Mouse (Mus musculus) lung, adult 2 months (tissue): ENCODE results near the gene Cnbd2.
A peak's percentile ranks its signal among the peaks of the same experiment; 100 is the strongest.

Experiments
- CTCF ChIP-seq: fragments of 200-500 bp; IDR thresholded peaks from 2 replicates; pipeline ENCODE4 v1.5.1; 2011; ENCODE audit warnings: mild to moderate bottlenecking, low read length, control low read depth; ENCODE audit not compliant: insufficient read depth
- POLR2A ChIP-seq: fragments of 200-500 bp; IDR thresholded peaks from 2 replicates; pipeline ENCODE4 v1.6.1; 2011; ENCODE audit warnings: low read depth, mild to moderate bottlenecking, control low read depth, low read length, borderline replicate concordance; ENCODE audit errors: extremely low read depth

- no peak for TF ChIP-seq CTCF
- 0 out of 2 replicates have a peak, but pooled peaks have one; percentile 18 for TF ChIP-seq POLR2A
Observed at GRCm38 (mm10) chr2:156311841-156312291, 233 bp upstream of the Cnbd2 start.
